23 mouse cellular contexts compared by ENCODE assay signal in genomic region chr1:154062666-154063065, GRCm38 (mm10).
DNase-seq lines count a peak whose midpoint lies in the region; ATAC-seq lines count a peak whose summit lies in the region.
"Had no signal": no experiment of that assay in that cellular context is flagged by ENCODE, and none has a peak within 500 bp of the region (broad histone marks: within the 10 kb centered on the region; RNA-seq: fewer than 3 reads in every experiment).

No protein-coding gene starts in this region.

- H3K4me2 ChIP-seq in intestine, embryonic 16.5 days (ENCODE audit: low read depth, low read length): no peak overlapping the region
- H3K4me2 ChIP-seq: heart, embryonic 15.5 days; limb, embryonic 15.5 days; neural tube, embryonic 15.5 days had no signal

- no peak overlapping the region for H3K9ac ChIP-seq in intestine, embryonic 16.5 days (ENCODE audit: low read depth, low read length)
- H3K9ac ChIP-seq: heart, embryonic 15.5 days; limb, embryonic 15.5 days; neural tube, embryonic 15.5 days had no signal

- H3K4me1 ChIP-seq in brown adipose tissue, adult 24 weeks (ENCODE audit: control insufficient read depth, insufficient read depth, insufficient read length, low read length): peaks cover 5% of the 10 kb centered on the region; the same call in 1 of the 2 replicates
- H3K4me1 ChIP-seq in midbrain, embryonic 10.5 days: peaks cover 3% of the 10 kb centered on the region; the same call in 1 of the 2 replicates
- no peaks in the 10 kb centered on the region for H3K4me1 ChIP-seq in intestine, embryonic 16.5 days (ENCODE audit: control insufficient read depth, insufficient read depth, low read length)
- H3K4me1 ChIP-seq: embryonic facial prominence, embryonic 10.5 days; heart, embryonic 15.5 days; limb, embryonic 15.5 days; neural tube, embryonic 15.5 days had no signal

- H3K9me3 ChIP-seq in midbrain, embryonic 10.5 days (replicated peaks): no peaks in the 10 kb centered on the region; the same call in 1 of the 2 replicates
- no peaks in the 10 kb centered on the region for H3K9me3 ChIP-seq in intestine, embryonic 16.5 days (ENCODE audit: control insufficient read depth, low read length)
- H3K9me3 ChIP-seq: heart, embryonic 15.5 days; limb, embryonic 15.5 days; neural tube, embryonic 15.5 days had no signal

- no peak overlapping the region for H3K4me3 ChIP-seq in brown adipose tissue, adult 24 weeks (ENCODE audit: insufficient read depth, low read depth, low read length)
- no peak overlapping the region for H3K4me3 ChIP-seq in midbrain, embryonic 10.5 days
- no peak overlapping the region for H3K4me3 ChIP-seq in intestine, embryonic 16.5 days (ENCODE audit: low read length)
- H3K4me3 ChIP-seq: embryonic facial prominence, embryonic 10.5 days; heart, embryonic 15.5 days; layer of hippocampus, adult 2 months; limb, embryonic 15.5 days; megakaryocyte, embryonic 14.5 days; neural tube, embryonic 15.5 days had no signal

- no peaks in the 10 kb centered on the region for H3K36me3 ChIP-seq in midbrain, embryonic 10.5 days
- no peaks in the 10 kb centered on the region for H3K36me3 ChIP-seq in intestine, embryonic 16.5 days (ENCODE audit: control insufficient read depth, insufficient read depth, low read length)
- H3K36me3 ChIP-seq: embryonic facial prominence, embryonic 10.5 days; heart, embryonic 15.5 days; limb, embryonic 15.5 days; neural tube, embryonic 15.5 days had no signal

- WGBS in midbrain, embryonic 10.5 days: 90% methylated on average over 7 of the region's 7 CpGs
- WGBS in intestine, embryonic 16.5 days: 84% methylated on average over 7 of the region's 7 CpGs

- no peaks in the 10 kb centered on the region for H3K27me3 ChIP-seq in midbrain, embryonic 10.5 days (ENCODE audit: low read depth, poor library complexity, severe bottlenecking)
- H3K27me3 ChIP-seq in intestine, embryonic 16.5 days (replicated peaks; ENCODE audit: control insufficient read depth, insufficient read depth, low read length): no peaks in the 10 kb centered on the region
- H3K27me3 ChIP-seq: heart, embryonic 15.5 days; limb, embryonic 15.5 days; neural tube, embryonic 15.5 days had no signal

- DNase-seq in gastrocnemius, adult 18-20 months (ENCODE audit: low spot score): peak; percentile 63
- DNase-seq in gastrocnemius, postnatal 10 days: no peak
- peak; percentile 77 for DNase-seq in adipocyte (ENCODE audit: low spot score)
- DNase-seq in lung, postnatal 36 days: peak; percentile 76
- DNase-seq in midbrain, embryonic 10.5 days (ENCODE audit: low spot score): no peak
- no peak for DNase-seq in heart, postnatal 4 days
- DNase-seq: adrenal gland, adult 8-10 months; B cell, adult 2 months; cerebellum, adult 8-10 months; kidney, adult 18-20 months; kidney, postnatal 14 days; layer of hippocampus, postnatal 36 days; thymus, postnatal 14 days had no signal

- ATAC-seq in intestine, embryonic 16.5 days: no peak
- ATAC-seq: midbrain, embryonic 16.5 days had no signal

- peak overlapping the region; percentile 60 for H3K27ac ChIP-seq in brown adipose tissue, adult 24 weeks (replicated peaks; ENCODE audit: low read depth, low read length)
- no peak overlapping the region for H3K27ac ChIP-seq in midbrain, embryonic 10.5 days (replicated peaks)
- H3K27ac ChIP-seq in intestine, embryonic 16.5 days (ENCODE audit: low read length): no peak overlapping the region
- H3K27ac ChIP-seq: embryonic facial prominence, embryonic 10.5 days; heart, embryonic 15.5 days; layer of hippocampus, adult 2 months; limb, embryonic 15.5 days; neural tube, embryonic 15.5 days; stomach, postnatal 0 days had no signal

Comparison
In these comparisons a context has a peak if more than half of its experiments do, and no peak if none do; other contexts are left out.
1. DNase-seq: peak in gastrocnemius, adult 18-20 months (single experiment), adipocyte (single experiment) and lung, postnatal 36 days (single experiment); none in gastrocnemius, postnatal 10 days (single experiment), midbrain, embryonic 10.5 days (single experiment) and heart, postnatal 4 days (single experiment).